Mouse (Mus musculus) bone marrow macrophage, adult 2 months (primary cell): ENCODE measurements at regions not wholly inside any gene's neighbourhood (a gene's known extent, or its start where the extent isn't known, plus 50 kb on each side); places are given as distances from the start of the nearest gene placed in this dataset.

Experiments
- CTCF ChIP-seq: IDR thresholded peaks from 2 replicates; pipeline ENCODE4 v1.5.1; 2012; ENCODE audit warnings: low read depth, mild to moderate bottlenecking, low read length, moderate library complexity
- POLR2A ChIP-seq: IDR thresholded peaks from 2 replicates; pipeline ENCODE4 v1.6.1; 2012; ENCODE audit warnings: mild to moderate bottlenecking, low read depth, low read length, borderline replicate concordance

- TF ChIP-seq CTCF (no peak), POLR2A (no peak)
Observed at GRCm38 (mm10) chr4:105384826-105385225, 227.7 kb downstream of the Plpp3 start.
